Mouse (Mus musculus): Measurements from ENCODE around the gene Wasf2. TPM values are rescaled to one million over a fixed set of nuclear protein-coding genes. Genes with fewer than 3 reads are reported as not detected.
A peak's percentile ranks its signal among the peaks of the same experiment; 100 is the strongest.

The Wasf2 gene
- polyA plus RNA-seq, 1 experiment from 2014 or later, result 27.4 TPM

GRCm38 (mm10) chr4:133155006-133155405 lies 24.7 kb downstream of the Wasf2 start:
- H3K36me3 ChIP-seq (replicated peaks), result no peaks in the 10 kb centered on the region
- ATAC-seq (replicated peaks), result no peak
- no peak overlapping the region for H3K4me3 ChIP-seq
- H3K9me3 ChIP-seq, result no peaks in the 10 kb centered on the region
- H3K27me3 ChIP-seq (replicated peaks), result no peaks in the 10 kb centered on the region
- peaks cover 5% of the 10 kb centered on the region; the same call in 1 of the 2 replicates for H3K4me1 ChIP-seq
- H3K4me2 ChIP-seq, result no peak overlapping the region
- H3K9ac ChIP-seq, result no peak overlapping the region
- 91% methylated on average over 5 of the region's 5 CpGs for WGBS
- H3K27ac ChIP-seq, result no peak overlapping the region

GRCm38 (mm10) chr4:133155726-133156125 lies 25.4 kb downstream of the Wasf2 start:
- Histone ChIP-seq H3K4me1 (peaks cover 5% of the 10 kb centered on the region; the same call in 1 of the 2 replicates), H3K27ac (no peak overlapping the region), H3K27me3 (replicated peaks) (no peaks in the 10 kb centered on the region), H3K9me3 (no peaks in the 10 kb centered on the region), H3K9ac (no peak overlapping the region), H3K4me3 (no peak overlapping the region), H3K36me3 (replicated peaks) (no peaks in the 10 kb centered on the region), H3K4me2 (no peak overlapping the region)
- WGBS, result 89% methylated on average over 6 of the region's 6 CpGs
- ATAC-seq (replicated peaks), result no peak

GRCm38 (mm10) chr4:133156422-133156821 lies 26.1 kb downstream of the Wasf2 start:
- ATAC-seq (replicated peaks), result no peak
- Histone ChIP-seq H3K27me3 (replicated peaks) (no peaks in the 10 kb centered on the region), H3K27ac (no peak overlapping the region), H3K9me3 (no peaks in the 10 kb centered on the region), H3K4me1 (peaks cover 5% of the 10 kb centered on the region; the same call in 1 of the 2 replicates), H3K9ac (no peak overlapping the region), H3K4me2 (no peak overlapping the region), H3K36me3 (replicated peaks) (no peaks in the 10 kb centered on the region), H3K4me3 (no peak overlapping the region)
- 84% methylated on average over 4 of the region's 4 CpGs for WGBS

DNA sequence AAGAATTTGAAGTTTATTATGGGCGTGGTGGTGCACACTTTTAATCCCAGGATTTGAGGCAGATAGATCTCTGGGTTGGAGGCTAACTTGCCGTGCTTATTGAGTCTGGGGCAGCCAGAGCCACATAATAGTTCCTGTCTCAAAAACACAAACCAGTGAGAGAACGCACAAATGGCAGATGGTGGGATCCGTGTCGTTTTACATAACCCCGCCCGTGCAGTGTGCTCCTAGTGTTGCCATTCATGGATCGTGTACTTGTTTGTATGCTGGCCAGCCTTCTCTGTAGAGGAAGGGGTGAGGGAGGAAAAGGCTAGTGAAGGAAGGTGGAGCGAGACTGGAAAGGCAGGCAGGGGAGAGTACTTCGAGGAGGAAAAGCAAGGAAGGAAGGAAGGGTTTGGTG lies 26.5 kb downstream of the Wasf2 start:
- H3K4me3 ChIP-seq, result no peak overlapping the region
- H3K9ac ChIP-seq, result no peak overlapping the region
- no peak overlapping the region for H3K4me2 ChIP-seq
- H3K36me3 ChIP-seq (replicated peaks), result no peaks in the 10 kb centered on the region
- no peaks in the 10 kb centered on the region for H3K27me3 ChIP-seq (replicated peaks)
- ATAC-seq (replicated peaks), result no peak
- no peaks in the 10 kb centered on the region for H3K9me3 ChIP-seq
- WGBS, result 70% methylated on average over 10 of the region's 10 CpGs
- H3K27ac ChIP-seq, result no peak overlapping the region
- H3K4me1 ChIP-seq, result peaks cover 5% of the 10 kb centered on the region; the same call in 1 of the 2 replicates

GRCm38 (mm10) chr4:133159127-133159526 lies 28.8 kb downstream of the Wasf2 start:
- Histone ChIP-seq H3K4me3 (no peak overlapping the region), H3K4me1 (peaks cover 5% of the 10 kb centered on the region; the same call in 1 of the 2 replicates), H3K9ac (no peak overlapping the region), H3K36me3 (replicated peaks) (no peaks in the 10 kb centered on the region), H3K27ac (no peak overlapping the region), H3K9me3 (no peaks in the 10 kb centered on the region), H3K27me3 (replicated peaks) (no peaks in the 10 kb centered on the region), H3K4me2 (no peak overlapping the region)
- 69% methylated on average over 6 of the region's 6 CpGs for WGBS
- ATAC-seq (replicated peaks), result no peak

GRCm38 (mm10) chr4:133159646-133160045 lies 29.3 kb downstream of the Wasf2 start:
- ATAC-seq (replicated peaks), result no peak
- no peak overlapping the region for H3K27ac ChIP-seq
- no peaks in the 10 kb centered on the region for H3K36me3 ChIP-seq (replicated peaks)
- no peaks in the 10 kb centered on the region for H3K27me3 ChIP-seq (replicated peaks)
- 43% methylated on average over 4 of the region's 4 CpGs for WGBS
- no peak overlapping the region for H3K9ac ChIP-seq
- H3K4me1 ChIP-seq, result peaks cover 5% of the 10 kb centered on the region; the same call in 1 of the 2 replicates
- H3K9me3 ChIP-seq, result no peaks in the 10 kb centered on the region
- H3K4me2 ChIP-seq, result no peak overlapping the region
- no peak overlapping the region for H3K4me3 ChIP-seq

DNA sequence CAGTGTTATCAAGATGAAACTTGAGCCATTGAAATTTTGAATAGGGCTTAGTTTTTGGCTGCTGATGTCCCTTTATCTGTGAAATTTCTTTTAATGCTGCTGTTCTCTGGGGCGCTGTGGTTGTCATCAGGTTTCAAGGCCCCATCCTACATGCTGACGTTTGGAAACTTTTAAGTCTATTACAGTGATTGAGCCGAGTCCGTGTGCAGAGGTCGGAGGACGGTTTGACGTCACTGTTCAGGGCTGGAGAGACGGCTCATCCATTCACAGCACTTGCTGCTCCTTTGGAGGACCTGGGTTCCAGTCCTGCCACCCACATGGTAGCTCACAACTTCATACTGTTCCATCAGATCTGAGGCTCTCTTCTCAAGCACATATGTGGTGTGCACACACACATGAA lies 29.9 kb downstream of the Wasf2 start:
- no peak overlapping the region for H3K9ac ChIP-seq
- H3K4me3 ChIP-seq, result no peak overlapping the region
- 72% methylated on average over 8 of the region's 8 CpGs for WGBS
- H3K27ac ChIP-seq, result no peak overlapping the region
- H3K4me1 ChIP-seq, result peaks cover 5% of the 10 kb centered on the region; the same call in 1 of the 2 replicates
- no peaks in the 10 kb centered on the region for H3K36me3 ChIP-seq (replicated peaks)
- no peak overlapping the region for H3K4me2 ChIP-seq
- H3K27me3 ChIP-seq (replicated peaks), result no peaks in the 10 kb centered on the region
- no peak for ATAC-seq (replicated peaks)
- H3K9me3 ChIP-seq, result no peaks in the 10 kb centered on the region

DNA sequence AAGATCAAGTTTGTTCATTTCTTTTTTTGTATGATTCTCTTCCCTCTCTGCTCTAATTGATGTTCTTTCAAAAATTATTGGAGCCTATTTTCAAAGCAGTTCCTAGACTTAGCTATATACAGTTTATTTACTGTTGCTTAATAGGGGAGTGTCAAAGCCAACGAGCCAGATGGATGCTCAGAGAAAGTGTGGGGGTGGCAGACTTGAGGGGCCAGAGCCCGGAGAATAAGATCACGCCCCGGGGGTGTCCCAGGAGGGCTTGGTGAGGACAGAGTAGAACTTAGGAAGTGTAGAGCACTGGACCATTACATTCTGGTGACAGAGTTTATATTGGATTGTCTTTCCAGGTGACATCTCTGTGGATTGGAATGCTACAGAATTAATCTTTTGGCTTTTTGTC lies 30.5 kb downstream of the Wasf2 start:
- Histone ChIP-seq H3K4me2 (no peak overlapping the region), H3K27me3 (replicated peaks) (no peaks in the 10 kb centered on the region), H3K9me3 (no peaks in the 10 kb centered on the region), H3K4me1 (peaks cover 5% of the 10 kb centered on the region; the same call in 1 of the 2 replicates), H3K4me3 (no peak overlapping the region), H3K27ac (no peak overlapping the region), H3K36me3 (replicated peaks) (no peaks in the 10 kb centered on the region), H3K9ac (no peak overlapping the region)
- WGBS, result 64% methylated on average over 4 of the region's 4 CpGs
- no peak for ATAC-seq (replicated peaks)

DNA sequence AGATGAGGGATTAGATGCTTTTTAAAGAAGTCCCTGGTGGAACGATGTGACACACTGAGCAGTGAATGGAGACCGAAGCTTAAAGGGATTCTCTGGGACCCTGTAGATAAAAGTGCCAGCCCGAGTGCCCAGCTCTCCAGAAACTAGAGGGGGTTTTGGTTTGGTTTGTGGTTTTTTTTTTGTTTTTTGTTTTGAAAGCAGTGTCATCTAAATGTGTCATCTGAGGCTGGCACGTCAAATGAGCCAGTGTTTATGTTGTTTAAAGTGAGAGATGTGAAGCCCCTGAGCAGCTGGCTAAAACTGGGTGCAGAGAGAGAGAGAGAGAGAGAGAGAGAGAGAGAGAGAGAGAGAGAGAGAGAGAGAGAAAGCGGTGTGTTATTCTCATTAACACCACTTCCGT lies 31.9 kb downstream of the Wasf2 start:
- no peak for ATAC-seq (replicated peaks)
- WGBS, result 69% methylated on average over 6 of the region's 6 CpGs

GRCm38 (mm10) chr4:133166773-133167172 lies 36.5 kb downstream of the Wasf2 start:
- H3K4me2 ChIP-seq, result no peak overlapping the region
- ATAC-seq (replicated peaks), result no peak
- no peaks in the 10 kb centered on the region for H3K4me1 ChIP-seq
- H3K36me3 ChIP-seq (replicated peaks), result no peaks in the 10 kb centered on the region
- H3K27me3 ChIP-seq (replicated peaks), result no peaks in the 10 kb centered on the region
- H3K4me3 ChIP-seq, result no peak overlapping the region
- 90% methylated on average over 9 of the region's 9 CpGs for WGBS
- H3K27ac ChIP-seq, result no peak overlapping the region
- H3K9me3 ChIP-seq, result no peaks in the 10 kb centered on the region
- H3K9ac ChIP-seq, result no peak overlapping the region

More for the DNA sequence above, 31.9 kb downstream of the Wasf2 start:
- Histone ChIP-seq H3K36me3 (replicated peaks) (no peaks in the 10 kb centered on the region), H3K4me2 (no peak overlapping the region), H3K27ac (no peak overlapping the region), H3K9me3 (no peaks in the 10 kb centered on the region), H3K27me3 (replicated peaks) (no peaks in the 10 kb centered on the region), H3K4me3 (no peak overlapping the region), H3K9ac (no peak overlapping the region), H3K4me1 (no peaks in the 10 kb centered on the region)

DNA sequence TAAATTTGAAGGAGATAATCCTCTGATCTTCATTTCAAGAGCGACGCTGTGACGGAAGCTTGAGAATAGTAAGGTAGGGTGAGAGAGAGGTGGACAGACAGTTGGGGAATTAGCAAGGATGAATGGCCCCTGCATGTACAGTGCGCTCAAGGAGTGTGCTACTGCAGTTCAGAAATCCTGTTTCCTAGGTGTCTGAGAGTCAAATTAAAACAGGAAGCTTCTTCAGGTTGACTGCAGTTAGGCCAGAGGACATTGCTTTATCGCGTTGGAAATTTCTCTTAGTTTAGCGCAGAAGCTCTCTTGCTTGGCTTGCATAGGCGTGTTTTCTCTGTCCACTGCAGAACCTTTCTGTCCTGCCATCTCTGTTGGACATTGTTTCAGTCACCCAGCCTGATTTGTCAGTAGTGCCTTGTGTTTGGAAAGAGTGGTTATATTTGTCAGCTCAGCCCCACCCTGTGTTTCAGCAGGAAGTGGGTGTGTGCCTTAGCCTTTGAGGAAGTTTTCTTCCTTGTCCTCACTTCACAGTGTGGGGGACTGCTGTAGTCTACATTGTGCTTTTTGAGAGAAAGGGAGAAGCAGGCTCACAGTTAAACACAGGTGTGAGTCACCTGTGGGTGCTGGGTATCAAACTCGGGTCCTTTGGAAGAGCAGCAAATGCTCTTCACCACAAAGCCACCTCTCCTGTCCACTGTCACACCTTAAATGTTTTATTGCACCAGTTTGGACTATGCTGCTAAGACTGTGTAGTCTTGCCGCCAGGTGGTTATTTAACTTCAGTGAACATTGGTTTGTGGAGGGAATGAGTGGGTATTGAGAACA lies 39.1 kb downstream of the Wasf2 start:
- H3K4me2 ChIP-seq, result no peak overlapping the region
- no peaks in the 10 kb centered on the region for H3K9me3 ChIP-seq
- ATAC-seq (replicated peaks), result no peak
- 86% methylated on average over 10 of the region's 10 CpGs for WGBS
- peak overlapping the region; percentile 3; the same call in 1 of the 2 replicates for H3K27ac ChIP-seq
- H3K9ac ChIP-seq, result no peak overlapping the region
- no peaks in the 10 kb centered on the region for H3K27me3 ChIP-seq (replicated peaks)
- no peak overlapping the region for H3K4me3 ChIP-seq
- peaks cover 3% of the 10 kb centered on the region; the same call in 1 of the 2 replicates for H3K4me1 ChIP-seq
- no peaks in the 10 kb centered on the region for H3K36me3 ChIP-seq (replicated peaks)

DNA sequence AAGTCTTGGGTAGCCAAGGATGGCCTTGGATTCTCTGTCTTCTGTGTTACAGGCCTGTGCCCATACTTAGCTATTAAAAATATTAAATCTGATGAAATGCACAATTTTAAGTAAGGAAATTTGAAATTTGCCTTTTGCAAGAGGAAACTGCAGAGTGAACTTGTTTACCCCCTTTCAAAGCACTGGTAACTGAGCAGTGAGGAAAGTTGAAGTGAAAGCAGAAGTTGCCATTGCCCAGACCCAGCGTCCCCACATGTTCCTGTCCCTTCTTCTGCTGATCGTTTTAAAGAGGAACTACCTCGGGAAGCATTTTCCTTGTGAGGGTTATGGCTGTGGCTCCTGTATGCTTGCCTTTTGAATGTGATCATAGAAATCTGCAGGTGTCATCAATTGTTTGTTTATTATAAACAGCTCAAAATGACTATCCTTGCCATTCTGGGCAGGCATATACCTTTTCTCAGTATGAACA lies 39.8 kb downstream of the Wasf2 start:
- Histone ChIP-seq H3K27ac (no peak overlapping the region), H3K4me2 (no peak overlapping the region), H3K4me3 (no peak overlapping the region), H3K4me1 (peaks cover 3% of the 10 kb centered on the region; the same call in 1 of the 2 replicates), H3K9me3 (no peaks in the 10 kb centered on the region), H3K27me3 (replicated peaks) (no peaks in the 10 kb centered on the region), H3K36me3 (replicated peaks) (no peaks in the 10 kb centered on the region), H3K9ac (no peak overlapping the region)
- WGBS, result 85% methylated on average over 3 of the region's 3 CpGs
- no peak for ATAC-seq (replicated peaks)

DNA sequence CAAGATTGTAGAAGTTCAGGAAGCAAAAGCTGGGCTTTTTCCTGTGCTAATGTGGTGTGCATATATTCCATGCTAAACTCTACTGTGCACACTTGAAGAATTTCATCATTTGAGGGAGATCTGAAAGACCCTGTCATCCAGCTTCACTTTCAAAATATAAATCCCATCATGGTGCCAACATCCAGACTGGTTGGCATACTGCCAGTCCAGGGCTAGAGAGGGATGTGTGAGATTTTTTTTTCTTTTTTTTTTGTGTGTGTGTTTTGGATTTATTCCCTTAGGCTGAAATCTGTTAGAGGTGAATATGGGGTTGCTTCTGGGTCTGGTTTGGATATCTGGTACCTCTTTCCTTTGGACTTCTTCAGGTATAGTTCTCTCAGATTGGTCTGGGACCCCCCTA lies 40.3 kb downstream of the Wasf2 start:
- Histone ChIP-seq H3K4me1 (peaks cover 7% of the 10 kb centered on the region; the same call in 1 of the 2 replicates), H3K4me3 (no peak overlapping the region), H3K27me3 (replicated peaks) (no peaks in the 10 kb centered on the region), H3K9ac (no peak overlapping the region), H3K36me3 (replicated peaks) (no peaks in the 10 kb centered on the region), H3K27ac (no peak overlapping the region), H3K9me3 (no peaks in the 10 kb centered on the region), H3K4me2 (no peak overlapping the region)
- no peak for ATAC-seq (replicated peaks)

Data from midbrain, embryonic 15.5 days (tissue).